Mouse (Mus musculus) left cerebral cortex, adult 11 months (tissue): Measurements from ENCODE around the gene Med12l.
"Not testable (repeated sequence)": the region's sequence is repeated elsewhere in the genome, so short reads cannot be mapped to it uniquely, and the experiment has no call there.

Experiments
- DNase-seq: peaks from one replicate; pipeline ENCODE4 v3.0.0; 2022; ENCODE audit warnings: low spot score

Gene Med12l

DNA sequence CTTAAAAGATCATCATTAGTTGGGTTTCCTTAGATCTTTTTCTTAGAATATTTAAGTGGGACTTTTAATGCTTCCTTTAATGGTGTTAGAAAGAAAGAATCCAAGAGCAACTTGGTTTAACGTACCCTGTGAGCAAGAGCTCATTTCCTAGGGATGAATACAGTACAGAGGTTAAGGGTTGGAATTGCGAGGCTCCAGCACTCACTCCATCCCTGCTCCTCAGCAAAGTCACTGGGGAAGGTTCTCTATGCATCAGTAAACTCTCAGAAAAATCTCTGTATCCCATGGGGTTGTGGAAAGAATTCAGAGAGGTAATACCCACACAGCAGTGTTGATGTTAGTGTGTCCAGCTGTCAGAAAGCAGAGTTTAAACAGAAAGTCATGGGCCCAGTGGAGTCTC, 134.5 kb downstream of the Med12l start:
- DNase-seq = no peak

GRCm38 (mm10) chr3:59140941-59141340, 135.3 kb downstream of the Med12l start:
- DNase-seq = not testable (repeated sequence)

DNA sequence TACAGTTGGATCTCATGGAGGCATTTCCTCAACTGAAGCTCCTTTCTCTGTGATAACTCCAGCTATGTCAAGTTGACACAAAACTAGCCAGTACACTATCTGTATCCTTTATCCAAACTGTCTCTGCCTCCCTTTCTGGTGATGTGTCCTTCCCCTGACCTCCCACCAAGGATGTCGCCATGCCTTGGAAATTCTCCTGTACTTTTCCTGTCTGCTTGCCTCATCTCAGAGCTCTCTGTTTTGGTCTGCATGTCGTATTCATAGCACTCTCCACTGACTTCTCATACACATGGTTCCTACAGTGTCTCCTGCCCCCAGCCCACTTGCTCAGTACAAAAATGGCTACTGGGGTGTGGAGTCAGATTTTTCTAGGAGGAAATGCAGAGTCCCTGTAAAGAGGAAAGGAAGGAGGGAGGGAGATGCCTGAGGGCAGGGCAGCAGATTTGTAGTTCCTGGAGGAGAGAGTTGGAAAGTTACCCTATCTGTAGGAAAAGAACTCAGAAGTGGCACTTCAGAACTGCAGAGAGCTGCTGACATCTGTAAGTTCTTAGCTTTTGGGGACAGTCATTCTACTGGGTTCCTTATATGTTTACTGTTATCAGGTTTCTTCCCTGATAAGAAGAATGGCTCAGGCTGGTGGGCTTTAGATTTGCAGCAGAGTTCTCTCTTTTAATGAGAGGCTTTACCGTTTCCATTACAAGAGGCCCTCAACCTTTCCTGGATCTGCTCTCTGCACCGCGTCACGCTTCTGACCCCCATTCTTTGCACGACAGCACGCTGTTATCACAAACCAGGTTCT, 136.1 kb downstream of the Med12l start:
- no peak for DNase-seq

- DNase-seq = no peak
Observed at GRCm38 (mm10) chr3:59145194-59145593, 139.6 kb downstream of the Med12l start.

DNA sequence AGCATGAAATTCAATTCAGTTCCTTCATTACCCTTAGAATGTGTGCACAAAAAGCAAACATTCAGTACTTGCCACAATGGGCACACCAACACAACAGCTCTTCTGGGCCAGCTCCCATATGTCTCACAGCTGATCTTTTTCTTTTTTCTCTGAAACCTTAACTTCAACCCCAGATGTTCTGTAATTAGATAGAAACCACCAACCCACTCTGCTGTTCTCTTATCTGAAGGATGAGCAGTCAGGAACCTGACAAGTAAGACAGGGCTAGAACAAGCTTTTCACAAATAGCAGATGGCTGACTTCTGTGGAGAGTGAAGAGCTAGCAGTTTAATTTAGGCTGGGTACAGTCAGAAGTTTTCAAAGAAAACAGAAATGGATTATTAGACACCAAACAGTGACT, 144.0 kb downstream of the Med12l start:
- DNase-seq = peak; percentile 13

DNA sequence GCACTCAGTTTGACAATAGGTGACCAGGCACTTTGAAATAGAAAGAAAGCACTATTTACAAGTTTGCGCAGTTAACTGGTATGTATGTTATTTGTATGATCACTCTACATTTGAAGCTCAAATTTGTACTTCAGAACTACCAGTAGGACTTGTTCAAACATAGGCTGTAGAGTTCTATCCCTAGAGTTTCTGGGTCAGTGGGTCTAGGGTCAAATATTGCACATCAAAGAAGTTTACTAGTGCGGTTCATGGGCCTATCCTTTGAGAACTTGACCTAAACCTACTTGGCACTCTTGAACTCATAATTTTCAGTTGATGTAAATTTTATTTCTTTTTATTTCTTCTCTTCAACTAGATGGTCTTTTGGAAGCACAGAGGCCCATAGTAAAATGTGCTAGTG, 145.0 kb downstream of the Med12l start:
- DNase-seq = no peak

DNA sequence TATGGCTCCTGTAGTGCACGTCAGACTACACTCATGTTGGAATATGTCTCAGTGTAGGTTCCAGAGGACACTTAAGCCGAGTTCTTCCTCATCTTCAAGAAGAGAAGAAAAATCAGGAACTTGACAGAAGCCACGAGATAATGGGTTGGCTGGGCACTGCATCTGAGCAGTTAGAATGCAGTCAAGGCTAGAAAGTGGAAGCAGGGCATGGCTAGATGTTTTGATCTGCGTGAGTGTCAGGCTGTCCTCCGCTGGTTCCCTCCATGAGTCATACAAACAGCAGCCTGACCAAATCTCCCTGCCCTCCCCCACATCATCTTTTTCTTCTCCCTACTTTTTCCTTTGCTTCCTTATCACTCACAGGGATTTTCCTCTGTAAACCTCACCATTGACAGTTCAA, 147.8 kb downstream of the Med12l start, which contains the start of gene P2ry14:
P2ry14 (minus strand) TSS at position 195 of the 400 bp plus-strand sequence.
- DNase-seq = no peak

DNA sequence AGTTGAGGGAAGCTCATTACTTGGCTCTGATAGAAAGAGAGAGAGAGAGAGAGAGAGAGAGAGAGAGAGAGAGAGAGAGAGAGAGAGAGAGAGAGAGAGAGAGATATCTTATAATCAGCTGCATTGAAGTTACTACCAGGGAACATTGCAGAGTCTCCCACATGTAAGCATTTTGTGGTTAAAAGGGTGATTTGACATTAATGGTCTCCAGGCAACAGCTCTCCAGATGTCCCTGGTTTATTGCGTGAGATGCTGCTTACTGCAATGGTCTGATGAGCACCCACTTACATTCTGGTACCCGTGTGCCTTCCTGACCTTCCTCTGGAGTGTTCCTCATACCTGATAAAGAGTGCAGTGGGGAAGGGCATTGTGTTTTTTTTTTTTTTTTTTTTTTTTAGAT, 149.3 kb downstream of the Med12l start:
- no peak for DNase-seq

DNA sequence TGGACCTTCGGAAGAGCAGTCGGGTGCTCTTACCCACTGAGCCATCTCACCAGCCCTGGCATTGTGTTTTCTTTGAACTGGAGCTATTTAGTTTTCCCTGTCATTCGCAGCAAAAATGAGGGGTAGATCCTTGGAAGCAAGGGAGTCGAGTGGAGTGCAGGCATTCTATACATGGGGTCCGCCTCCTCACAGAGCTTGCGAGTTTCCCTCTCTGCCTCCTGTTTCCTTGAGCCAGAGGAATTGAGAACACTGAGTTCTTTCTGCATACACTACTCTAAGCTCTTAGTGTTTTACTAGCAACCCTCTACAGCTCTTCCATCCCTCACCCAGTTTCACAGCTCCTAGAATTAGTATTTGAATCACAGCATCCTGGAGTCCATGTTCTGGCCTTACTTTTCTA, 149.8 kb downstream of the Med12l start:
- DNase-seq = peak; percentile 24

- no peak for DNase-seq
Observed at GRCm38 (mm10) chr3:59157048-59157447, 151.4 kb downstream of the Med12l start.

- DNase-seq = no peak
Observed at GRCm38 (mm10) chr3:59160465-59160864, 154.8 kb downstream of the Med12l start.

GRCm38 (mm10) chr3:59167417-59168054, 161.9 kb downstream of the Med12l start:
- no peak for DNase-seq

GRCm38 (mm10) chr3:59168476-59168875, 162.9 kb downstream of the Med12l start:
- DNase-seq = no peak

DNA sequence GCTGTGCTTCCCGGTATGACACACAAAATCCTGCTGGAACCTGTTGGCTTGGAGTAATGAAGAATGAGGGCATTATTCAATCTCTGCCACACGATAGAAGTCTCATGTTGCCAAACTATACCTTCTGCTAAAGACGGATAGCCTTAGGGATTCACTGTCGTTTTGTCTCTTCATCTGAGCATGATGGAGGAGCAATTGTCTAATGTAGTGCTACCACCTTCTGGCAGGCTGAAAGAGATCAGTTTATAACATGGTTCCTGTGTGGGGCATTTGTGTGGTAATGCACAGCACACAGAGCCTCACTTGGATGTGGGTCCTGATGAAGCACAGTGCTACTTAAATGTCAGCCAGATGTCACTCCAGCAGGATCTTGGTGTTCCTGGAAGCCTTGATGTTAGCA, 163.6 kb downstream of the Med12l start:
- DNase-seq = no peak

- DNase-seq = no peak
Observed at GRCm38 (mm10) chr3:59169921-59170627, 164.4 kb downstream of the Med12l start.

DNA sequence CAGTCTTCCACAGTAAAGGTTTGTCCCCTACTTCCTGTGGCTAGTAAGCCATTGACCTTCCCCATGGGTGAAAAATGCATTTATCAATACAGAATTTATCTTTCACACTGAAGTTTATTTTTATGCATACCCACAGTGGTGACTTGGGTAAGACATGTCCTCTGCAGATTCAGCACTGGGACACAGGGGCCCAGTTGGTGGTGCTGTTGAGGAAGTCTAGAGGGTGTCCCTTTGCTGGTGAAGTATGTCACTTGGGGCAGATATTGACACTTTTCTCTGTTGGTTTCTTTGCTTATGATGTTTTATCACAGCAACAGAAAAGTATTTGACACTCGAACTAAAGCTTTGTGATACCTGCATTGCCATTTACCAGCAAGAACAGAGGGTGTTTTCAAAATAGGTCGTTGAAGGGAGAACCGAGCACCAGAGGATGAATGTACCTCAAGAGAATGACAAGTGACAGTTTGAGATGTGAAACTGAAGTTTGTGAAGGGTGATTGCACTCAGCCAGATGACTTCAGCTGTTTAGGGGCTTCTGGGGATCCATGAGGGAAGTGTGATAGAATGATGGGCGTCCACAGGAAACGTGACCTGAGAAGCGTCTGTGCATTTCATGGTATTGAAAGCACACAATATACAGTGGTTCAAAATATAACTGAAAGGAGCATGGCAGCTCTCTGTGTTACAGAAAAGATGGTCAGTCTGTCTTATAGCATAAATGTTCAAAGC, 169.0 kb downstream of the Med12l start:
- no peak for DNase-seq

DNA sequence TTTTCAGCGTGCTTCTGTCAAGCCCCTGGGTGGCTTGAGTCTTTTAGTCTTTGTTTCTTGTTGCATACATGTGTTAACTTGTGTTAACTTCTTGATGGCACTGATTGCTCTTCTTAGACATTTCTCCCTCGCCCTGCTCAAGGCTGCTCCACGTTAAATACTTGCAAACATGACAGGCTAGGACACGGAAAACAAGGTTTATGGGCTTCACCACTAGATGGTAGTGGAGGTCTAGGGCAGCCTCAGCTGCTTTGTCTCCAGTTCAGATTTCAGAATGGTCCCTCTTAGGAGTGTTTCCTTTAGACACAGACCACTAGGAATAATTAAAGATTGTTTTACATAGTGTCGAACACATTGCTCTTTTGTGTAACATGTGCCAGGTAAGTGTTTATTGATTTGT, 169.6 kb downstream of the Med12l start:
- DNase-seq = peak; percentile 48

DNA sequence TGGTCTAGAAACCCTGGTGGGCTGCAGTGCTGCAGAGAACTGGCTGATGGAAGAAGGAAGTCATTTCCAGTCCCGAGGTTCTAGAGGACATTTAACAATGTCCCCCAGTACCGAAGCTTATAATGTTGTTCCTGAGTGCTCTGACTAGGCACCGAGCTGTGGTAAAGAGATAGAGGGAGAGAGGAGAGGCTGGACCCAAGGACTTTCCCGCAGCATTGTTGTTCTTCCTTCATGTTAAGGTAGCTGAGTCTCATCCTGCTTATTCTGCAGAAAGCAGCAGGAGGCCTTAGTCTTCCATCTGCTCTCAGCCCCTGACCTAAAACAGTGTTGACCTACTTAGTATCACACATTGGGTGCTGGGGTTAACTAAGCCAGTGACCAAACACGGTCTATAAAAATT, 171.2 kb downstream of the Med12l start:
- no peak for DNase-seq

- DNase-seq = no peak
Observed at GRCm38 (mm10) chr3:59181134-59181533, 175.5 kb downstream of the Med12l start.

DNA sequence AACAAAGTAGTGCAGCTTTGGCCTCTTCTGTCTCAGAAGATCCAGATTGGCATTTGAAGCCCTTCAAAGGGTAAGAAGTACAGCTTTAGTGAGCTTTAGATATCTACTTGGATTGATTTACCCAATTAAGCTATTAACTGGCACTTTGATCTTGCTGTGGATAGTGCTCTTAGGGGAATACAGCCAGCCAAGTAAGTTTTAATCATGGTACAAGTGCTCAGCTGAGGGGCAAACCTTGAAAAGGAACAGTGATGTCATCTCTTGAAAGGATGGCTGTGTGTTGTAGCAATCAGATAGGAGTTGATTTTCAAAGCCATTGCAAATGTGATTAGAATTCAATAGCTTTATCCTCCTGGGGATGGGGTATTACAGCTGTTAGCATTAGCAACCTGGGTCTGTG, 176.5 kb downstream of the Med12l start:
- no peak for DNase-seq

GRCm38 (mm10) chr3:59185662-59186061, 180.0 kb downstream of the Med12l start:
- no peak for DNase-seq

GRCm38 (mm10) chr3:59187336-59187735, 181.7 kb downstream of the Med12l start:
- no peak for DNase-seq
